Mouse (Mus musculus): ENCODE data around the gene Clock. TPM values are rescaled to one million over a fixed set of nuclear protein-coding genes. Genes with fewer than 3 reads are reported as not detected.

Gene Clock
- total RNA-seq (2015) (15.5 and 18.9 TPM in 2 replicates), total RNA-seq (2017) (20.6 and 20.8 TPM in 2 replicates)

GRCm38 (mm10) chr5:76304452-76305341 is at the start of gene Clock:
Gene Clock (minus strand): TSS chr5:76304792.
- ATAC-seq (ENCODE audit: poor library complexity, severe bottlenecking), result peak; percentile 86

GRCm38 (mm10) chr5:76351953-76352611 is 47.5 kb upstream of the Clock start:
- no peak for ATAC-seq (ENCODE audit: poor library complexity, severe bottlenecking)

GRCm38 (mm10) chr5:76351537-76351936 is 46.9 kb upstream of the Clock start:
- no peak for ATAC-seq (ENCODE audit: poor library complexity, severe bottlenecking)

GRCm38 (mm10) chr5:76346137-76346536 is 41.5 kb upstream of the Clock start:
- ATAC-seq (ENCODE audit: poor library complexity, severe bottlenecking), result no peak

- no peak for ATAC-seq (ENCODE audit: poor library complexity, severe bottlenecking)
These were observed 36.3 kb upstream of the Clock start for GRCm38 (mm10) chr5:76340931-76341330.

- peak; percentile 82 for ATAC-seq (ENCODE audit: poor library complexity, severe bottlenecking)
These were observed 32.5 kb upstream of the Clock start for GRCm38 (mm10) chr5:76337100-76337499.

- ATAC-seq (ENCODE audit: poor library complexity, severe bottlenecking), result no peak
These were observed 29.2 kb upstream of the Clock start for GRCm38 (mm10) chr5:76333833-76334232.

GRCm38 (mm10) chr5:76330953-76331352 is 26.4 kb upstream of the Clock start, which contains the start of gene Pdcl2:
Gene Pdcl2 (minus strand): TSS chr5:76331156.
- ATAC-seq (ENCODE audit: poor library complexity, severe bottlenecking), result no peak

- ATAC-seq (ENCODE audit: poor library complexity, severe bottlenecking), result no peak
These were observed 22.7 kb upstream of the Clock start for GRCm38 (mm10) chr5:76327296-76327695.

- no peak for ATAC-seq (ENCODE audit: poor library complexity, severe bottlenecking)
These were observed 20.5 kb upstream of the Clock start for GRCm38 (mm10) chr5:76325113-76325512.

GRCm38 (mm10) chr5:76321249-76322196 is 16.9 kb upstream of the Clock start:
- no peak for ATAC-seq (ENCODE audit: poor library complexity, severe bottlenecking)

- no peak for ATAC-seq (ENCODE audit: poor library complexity, severe bottlenecking)
These were observed 3.6 kb upstream of the Clock start for GRCm38 (mm10) chr5:76308206-76308605.

- ATAC-seq (ENCODE audit: poor library complexity, severe bottlenecking), result no peak
These were observed 1.7 kb upstream of the Clock start for GRCm38 (mm10) chr5:76306261-76306660.

- ATAC-seq (ENCODE audit: poor library complexity, severe bottlenecking), result no peak
These were observed 1.0 kb upstream of the Clock start for GRCm38 (mm10) chr5:76305616-76306015.

- peak; percentile 72 for ATAC-seq (ENCODE audit: poor library complexity, severe bottlenecking)
These were observed 694 bp downstream of the Clock start for GRCm38 (mm10) chr5:76303745-76304451.

- no peak for ATAC-seq (ENCODE audit: poor library complexity, severe bottlenecking)
These were observed 1.2 kb downstream of the Clock start for GRCm38 (mm10) chr5:76303379-76303744.

- ATAC-seq (ENCODE audit: poor library complexity, severe bottlenecking), result no peak
These were observed 2.6 kb downstream of the Clock start for GRCm38 (mm10) chr5:76302009-76302408.

- ATAC-seq (ENCODE audit: poor library complexity, severe bottlenecking), result no peak
These were observed 15.3 kb downstream of the Clock start for GRCm38 (mm10) chr5:76289234-76289691.

GRCm38 (mm10) chr5:76288256-76288655 is 16.3 kb downstream of the Clock start:
- no peak for ATAC-seq (ENCODE audit: poor library complexity, severe bottlenecking)

GRCm38 (mm10) chr5:76287062-76287461 is 17.5 kb downstream of the Clock start:
- ATAC-seq (ENCODE audit: poor library complexity, severe bottlenecking), result no peak

Measured in megakaryocyte, adult 5-6 weeks (primary cell).